Mouse (Mus musculus) ovary, adult 18-20 months (tissue): ENCODE data around the gene Ddah1.
"Not testable (repeated sequence)": the region's sequence is repeated elsewhere in the genome, so short reads cannot be mapped to it uniquely, and the experiment has no call there.

Source experiments
- DNase-seq: peaks from one replicate; pipeline ENCODE4 v3.0.0; 2022; ENCODE audit warnings: low spot score, mixed read lengths

The Ddah1 gene

DNA sequence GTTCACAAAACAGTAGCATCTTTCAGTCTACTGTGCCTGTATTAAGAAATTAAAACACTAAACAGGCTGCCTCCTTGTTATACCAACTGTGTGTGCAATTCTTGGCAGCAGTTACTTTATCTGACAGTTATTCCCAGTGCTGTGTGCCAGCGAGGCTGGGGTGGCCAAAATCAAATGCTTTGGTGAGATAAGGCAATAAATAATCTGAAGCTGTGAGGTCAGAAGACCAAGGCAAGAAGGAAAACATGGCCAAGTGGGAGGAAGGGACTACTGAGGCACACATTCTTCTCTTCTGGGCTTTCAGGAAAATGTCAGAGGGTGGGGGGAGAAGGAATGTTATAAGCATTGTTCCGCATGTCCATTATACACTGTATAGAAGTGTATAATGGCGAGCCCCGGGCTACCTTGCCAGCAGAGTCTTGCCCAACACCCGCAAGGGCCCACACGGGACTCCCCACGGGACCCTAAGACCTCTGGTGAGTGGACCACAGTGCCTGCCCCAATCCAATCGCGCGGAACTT lies 106.3 kb downstream of the Ddah1 start:
- DNase-seq: peak; percentile 31

- DNase-seq: no peak
Observed at GRCm38 (mm10) chr3:145872680-145873079, 114.2 kb downstream of the Ddah1 start.

GRCm38 (mm10) chr3:145873271-145873670 lies 114.8 kb downstream of the Ddah1 start:
- DNase-seq: no peak

- DNase-seq: no peak
Observed at GRCm38 (mm10) chr3:145874126-145874525, 115.7 kb downstream of the Ddah1 start.

DNA sequence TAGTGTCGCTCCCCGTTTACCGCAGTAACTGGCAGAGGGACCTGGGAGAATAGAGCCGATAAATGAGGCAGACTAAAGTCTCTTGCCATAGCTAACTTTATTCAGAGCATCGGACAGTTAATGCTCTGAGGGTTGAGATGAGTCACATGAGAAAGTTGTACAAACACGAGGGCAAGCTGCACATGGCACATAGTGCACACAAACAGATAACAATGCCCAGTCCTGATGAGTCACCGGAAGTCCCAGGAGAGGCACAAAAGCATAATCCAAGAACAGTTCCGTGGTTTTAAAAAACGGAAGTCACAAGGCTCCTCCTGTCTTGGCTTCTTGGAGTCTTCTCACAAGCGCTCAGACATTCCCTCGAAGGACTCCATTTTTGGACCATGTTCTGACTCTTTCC lies 117.6 kb downstream of the Ddah1 start:
- no peak for DNase-seq

DNA sequence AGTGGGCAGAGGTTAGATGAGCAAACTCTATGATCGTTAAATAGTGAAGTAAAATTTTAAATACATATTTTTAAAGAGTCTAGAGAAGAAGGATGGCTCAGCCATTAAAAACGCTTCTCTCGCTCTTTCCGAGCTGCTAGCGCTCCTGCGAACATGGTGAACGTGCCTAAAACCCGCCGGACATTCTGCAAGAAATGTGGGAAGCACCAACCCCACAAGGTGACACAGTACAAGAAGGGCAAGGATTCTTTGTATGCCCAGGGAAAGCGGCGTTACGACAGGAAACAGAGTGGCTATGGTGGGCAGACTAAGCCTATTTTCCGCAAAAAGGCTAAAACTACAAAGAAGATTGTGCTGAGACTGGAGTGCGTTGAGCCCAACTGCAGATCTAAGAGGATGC lies 120.4 kb downstream of the Ddah1 start:
- not testable (repeated sequence) for DNase-seq

- no peak for DNase-seq
Observed at GRCm38 (mm10) chr3:145880335-145880734, 121.9 kb downstream of the Ddah1 start.

GRCm38 (mm10) chr3:145882076-145882874 lies 123.8 kb downstream of the Ddah1 start:
- DNase-seq: no peak

DNA sequence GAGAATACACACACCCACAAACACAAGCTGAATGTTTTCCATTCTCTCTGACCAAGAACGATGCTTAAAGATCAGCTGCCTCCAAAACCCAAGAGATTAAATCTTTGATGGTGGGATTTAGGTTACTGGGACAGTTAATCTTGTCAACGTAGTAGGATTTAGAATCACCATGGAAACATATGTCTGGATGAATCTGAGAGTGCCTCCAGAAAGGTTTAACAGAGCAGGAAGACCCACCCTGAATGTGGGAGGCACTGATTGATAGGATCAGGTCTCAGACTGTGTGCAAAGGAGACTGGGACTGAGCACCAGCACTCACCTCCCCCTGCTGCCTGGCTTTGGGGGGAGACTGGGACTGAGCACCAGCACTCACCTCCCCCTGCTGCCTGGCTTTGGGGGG lies 124.8 kb downstream of the Ddah1 start:
- no peak for DNase-seq

- DNase-seq: no peak
Observed at GRCm38 (mm10) chr3:145885376-145885775, 126.9 kb downstream of the Ddah1 start.

DNA sequence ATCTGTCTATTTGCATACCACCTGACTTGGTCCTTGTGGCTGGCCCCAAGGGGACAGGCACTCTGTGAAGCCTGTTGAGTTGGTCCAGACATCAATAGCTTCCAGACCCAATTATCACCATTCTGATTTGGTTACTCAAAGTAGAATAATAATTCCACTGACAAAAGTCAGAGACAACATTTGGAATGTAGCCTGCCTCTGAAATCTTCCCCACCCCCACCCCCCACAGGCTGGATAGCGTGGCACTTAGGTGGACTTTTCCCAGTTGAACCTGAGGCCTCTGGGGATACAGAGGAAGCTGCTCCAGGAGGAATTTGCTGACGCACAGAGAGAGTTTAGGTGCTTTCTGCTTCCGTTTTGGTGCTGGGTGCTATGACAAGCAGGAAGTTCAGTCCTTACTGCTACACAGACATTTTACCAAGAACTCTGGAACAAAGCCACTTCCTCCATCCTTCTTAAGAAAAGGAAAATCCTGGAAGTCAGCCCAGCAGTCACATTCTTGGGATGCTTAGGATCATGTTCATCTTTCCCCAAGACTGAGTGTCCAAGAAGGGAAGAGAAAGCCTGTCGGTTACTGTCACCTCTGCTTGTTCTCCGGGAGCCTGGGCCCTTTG lies 127.5 kb downstream of the Ddah1 start:
- DNase-seq: no peak

GRCm38 (mm10) chr3:145887430-145887971 lies 129.0 kb downstream of the Ddah1 start:
- DNase-seq: no peak

GRCm38 (mm10) chr3:145890346-145891132 lies 132.1 kb downstream of the Ddah1 start:
- DNase-seq: no peak

- no peak for DNase-seq
Observed at GRCm38 (mm10) chr3:145892451-145892850, 134.0 kb downstream of the Ddah1 start.

DNA sequence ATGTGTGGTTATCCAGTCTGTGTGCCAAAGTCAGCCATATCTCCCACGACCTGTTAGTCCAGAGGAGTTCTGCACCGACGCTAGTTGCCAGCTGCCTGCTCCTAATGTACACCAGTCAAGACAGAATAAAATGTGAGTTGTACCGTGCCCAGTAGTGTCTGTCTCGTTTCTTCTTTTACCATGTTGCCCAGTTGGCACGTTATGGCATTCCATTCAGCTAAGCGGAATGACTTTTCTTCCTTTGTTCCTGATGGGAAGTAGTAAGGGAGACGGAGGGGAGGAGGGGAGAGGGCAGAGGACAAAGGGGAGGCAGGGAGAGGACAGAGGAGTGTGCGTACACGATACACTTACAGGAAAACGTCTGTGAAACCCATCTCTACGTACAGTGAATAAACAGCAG lies 135.7 kb downstream of the Ddah1 start:
- DNase-seq: no peak

DNA sequence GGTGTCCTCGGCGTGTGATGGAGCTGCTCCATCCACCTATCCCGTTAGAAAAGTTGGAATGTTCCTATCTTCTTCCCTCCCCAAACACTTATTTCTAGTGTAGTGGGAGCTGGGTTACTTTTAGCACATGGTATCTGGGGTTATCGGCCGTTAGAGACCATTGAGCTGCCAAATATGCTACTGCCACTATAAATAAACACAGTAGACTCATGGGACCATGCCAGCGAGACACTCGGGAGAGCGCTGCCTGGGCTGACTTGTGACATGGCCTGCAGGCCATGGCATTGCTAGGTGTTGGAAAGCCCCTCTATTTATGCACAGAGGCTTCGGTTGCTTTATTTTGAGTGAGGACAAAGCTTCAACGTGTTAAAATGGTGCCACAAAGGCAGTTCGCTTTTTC lies 139.3 kb downstream of the Ddah1 start:
- DNase-seq: no peak

DNA sequence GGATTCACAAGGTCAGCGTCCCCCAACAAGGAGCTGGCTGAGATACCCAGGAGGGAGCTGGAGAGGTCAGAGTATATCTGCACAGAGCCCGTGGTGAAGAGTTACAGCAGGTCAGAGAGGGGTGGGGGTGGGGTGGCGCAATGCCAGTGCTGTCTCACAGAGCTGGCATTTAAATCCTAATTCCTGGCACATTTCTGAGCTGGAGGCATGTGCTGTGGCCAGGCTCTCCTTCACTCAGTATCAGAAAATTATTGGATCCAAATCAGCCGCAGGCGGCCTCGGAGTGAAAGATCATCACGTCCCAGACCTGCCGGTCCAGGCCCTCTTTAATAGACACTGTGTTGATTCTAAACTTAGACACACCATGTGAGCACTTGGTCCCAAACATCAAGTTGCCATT lies 141.4 kb downstream of the Ddah1 start:
- DNase-seq: no peak

DNA sequence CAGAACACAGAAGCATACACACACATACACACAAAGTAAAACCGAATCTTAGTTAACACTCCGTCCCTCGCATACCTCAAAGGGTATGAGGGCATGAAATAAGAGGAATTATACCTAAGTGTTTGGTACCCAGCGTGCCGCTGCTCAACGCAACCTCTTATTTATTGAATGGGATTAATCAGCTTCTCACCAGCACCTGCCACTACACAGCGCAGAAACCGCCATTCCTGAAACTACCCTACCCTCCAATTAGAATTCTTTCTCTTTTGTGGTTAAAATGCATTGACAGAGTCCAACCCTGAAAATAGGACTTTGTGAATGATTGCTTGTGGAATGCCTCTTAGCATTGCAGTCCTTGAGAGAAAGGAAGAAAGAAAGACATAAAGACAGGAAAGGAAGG lies 145.1 kb downstream of the Ddah1 start:
- no peak for DNase-seq

DNA sequence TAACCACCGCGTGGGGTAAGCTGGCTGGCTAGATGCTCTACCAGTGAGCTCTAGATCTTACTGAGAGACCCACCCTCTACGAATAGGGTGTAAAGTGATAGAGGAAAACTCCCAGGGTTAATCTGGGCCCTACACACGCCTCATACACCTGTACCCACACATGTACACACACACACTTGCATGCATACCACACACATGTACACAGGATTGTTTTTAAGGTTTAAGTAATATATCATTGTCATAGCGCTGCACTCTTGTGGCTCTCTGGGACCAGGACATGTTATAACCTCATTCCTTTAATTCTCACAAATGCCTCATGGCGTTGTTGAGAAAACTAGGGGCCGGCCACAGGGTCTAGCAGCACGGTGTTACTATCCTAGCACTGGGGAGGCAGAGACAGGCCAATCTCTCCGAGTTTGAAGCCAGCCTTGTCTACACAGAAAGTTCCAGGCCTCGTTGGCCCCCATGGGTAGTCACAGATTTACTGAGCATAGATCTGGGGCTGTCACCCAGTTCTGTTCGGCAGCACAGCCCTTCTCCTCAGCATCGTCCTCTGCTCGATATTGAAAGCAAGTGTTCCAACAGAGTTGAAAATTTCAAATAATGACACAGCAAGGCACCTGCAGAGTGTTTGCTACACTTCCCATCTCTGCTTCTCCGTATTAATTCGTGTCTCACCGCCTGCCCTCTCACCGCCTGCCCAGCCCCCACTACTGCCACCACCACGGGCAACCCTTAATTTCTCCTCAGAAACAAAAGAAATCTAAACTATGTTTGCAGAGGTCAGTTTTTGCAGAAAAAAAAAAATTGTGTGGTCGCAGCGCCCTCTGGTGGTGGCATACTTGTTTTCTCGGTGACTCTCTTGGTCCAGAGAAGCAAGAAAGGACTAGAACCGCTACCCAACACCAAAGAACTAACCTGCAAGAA lies 146.6 kb downstream of the Ddah1 start:
- DNase-seq: no peak

- no peak for DNase-seq
Observed at GRCm38 (mm10) chr3:145906582-145906981, 148.1 kb downstream of the Ddah1 start.

GRCm38 (mm10) chr3:145912512-145912911 lies 154.0 kb downstream of the Ddah1 start:
- no peak for DNase-seq
